Mouse (Mus musculus) spleen, postnatal 4 days (tissue): ENCODE results near the gene C87499.

Source experiments
- DNase-seq, 2 experiments: peaks; one replicate each; pipeline ENCODE4 v3.0.0; 2022; ENCODE audit warnings: low spot score in 2 of 2

Gene C87499

GRCm38 (mm10) chr4:88634311-88634710 lies at the start of gene C87499:
C87499 (minus strand) TSS chr4:88634411.
- no peak for DNase-seq

- DNase-seq: no peak
Measured at GRCm38 (mm10) chr4:88683812-88684211, 49.6 kb upstream of the C87499 start, which contains the start of gene Ifna2. Ifna2 (minus strand) TSS chr4:88683912.

GRCm38 (mm10) chr4:88681353-88681752 lies 47.1 kb upstream of the C87499 start:
- no peak for DNase-seq

- no peak for DNase-seq
Measured at GRCm38 (mm10) chr4:88680362-88680761, 46.2 kb upstream of the C87499 start.

GRCm38 (mm10) chr4:88676824-88677223 lies 42.6 kb upstream of the C87499 start, which contains the start of gene Ifna16:
Ifna16 (minus strand) TSS chr4:88676924.
- no peak for DNase-seq

- DNase-seq: no peak
Measured at GRCm38 (mm10) chr4:88655461-88655860, 21.2 kb upstream of the C87499 start.

GRCm38 (mm10) chr4:88653644-88654043 lies 19.4 kb upstream of the C87499 start:
- no peak for DNase-seq

GRCm38 (mm10) chr4:88644359-88644758 lies 10.1 kb upstream of the C87499 start, which contains the start of gene Ifna13:
Ifna13 (minus strand) TSS chr4:88644459.
- DNase-seq: no peak

- DNase-seq: no peak
Measured at GRCm38 (mm10) chr4:88642526-88642925, 8.3 kb upstream of the C87499 start.

GRCm38 (mm10) chr4:88641077-88641831 lies 7.0 kb upstream of the C87499 start:
- DNase-seq: peak; percentile 89 to 100

GRCm38 (mm10) chr4:88640704-88641076 lies 6.5 kb upstream of the C87499 start:
- no peak for DNase-seq

GRCm38 (mm10) chr4:88603276-88603675 lies 30.9 kb downstream of the C87499 start, which contains the start of gene Ifna12:
Ifna12 (minus strand) TSS chr4:88603376.
- DNase-seq: no peak

GRCm38 (mm10) chr4:88592285-88592684 lies 41.9 kb downstream of the C87499 start, which contains the start of gene Ifna9:
Ifna9 (minus strand) TSS chr4:88592385.
- DNase-seq: no peak
